Comparison of ENCODE assay signal across 8 mouse cellular contexts in the genomic region with DNA sequence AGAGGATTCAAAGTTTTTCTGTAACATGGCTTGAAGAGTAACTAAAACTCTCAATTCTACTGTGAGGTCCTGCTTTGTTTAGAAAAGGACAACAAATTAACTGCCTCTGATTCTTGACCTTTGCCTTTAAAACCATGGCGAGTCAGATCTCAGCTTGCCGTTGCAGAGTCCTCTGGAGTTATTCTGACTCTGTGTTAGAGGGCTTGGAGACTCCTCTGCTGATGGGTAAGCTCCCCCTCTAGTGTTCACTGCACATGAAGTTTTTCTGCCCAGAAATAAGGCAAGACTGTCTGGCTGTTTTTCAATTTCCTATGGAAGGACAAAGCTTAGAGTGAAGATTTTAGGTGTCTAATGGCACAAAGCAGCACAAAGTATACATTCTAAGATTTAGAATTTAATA.
DNase-seq lines count a peak whose midpoint lies in the region; ATAC-seq and TF ChIP-seq lines count a peak whose summit lies in the region.

No protein-coding gene starts in this region.

- TF ChIP-seq EP300 in heart, postnatal 0 days (IDR thresholded peaks at IDR 0.05; ENCODE audit: low read depth) = no peak

- no peaks in the 10 kb centered on the region for H3K4me1 ChIP-seq in heart, postnatal 0 days (ENCODE audit: control insufficient read depth, insufficient read depth)
- no peaks in the 10 kb centered on the region for H3K4me1 ChIP-seq in intestine, embryonic 16.5 days (ENCODE audit: control insufficient read depth, insufficient read depth, low read length)

- H3K27ac ChIP-seq in heart, postnatal 0 days (ENCODE audit: low read depth) = no peak overlapping the region
- H3K27ac ChIP-seq in intestine, embryonic 16.5 days (ENCODE audit: low read length) = no peak overlapping the region

- H3K4me2 ChIP-seq in heart, postnatal 0 days (ENCODE audit: low read depth, low read length) = no peak overlapping the region
- no peak overlapping the region for H3K4me2 ChIP-seq in intestine, embryonic 16.5 days (ENCODE audit: low read depth, low read length)

- H3K9ac ChIP-seq in heart, postnatal 0 days (replicated peaks; ENCODE audit: low read depth, low read length) = no peak overlapping the region
- H3K9ac ChIP-seq in intestine, embryonic 16.5 days (ENCODE audit: low read depth, low read length) = no peak overlapping the region

- peak; percentile 18 for DNase-seq in heart, postnatal 0 days (ENCODE audit: low spot score)
- DNase-seq in heart, adult 11 months = no peak
- DNase-seq in ES-CJ7 (ENCODE audit: low read depth, low spot score) = peak; percentile 34
- DNase-seq in embryo, embryonic 10 days (ENCODE audit: low spot score) = peak; percentile 77
- peak; percentile 30 for DNase-seq in kidney, postnatal 14 days
- DNase-seq in testis, postnatal 14 days (ENCODE audit: low spot score) = no peak
- DNase-seq in cerebellum, postnatal 25 days = no peak

- no peaks in the 10 kb centered on the region for H3K27me3 ChIP-seq in heart, postnatal 0 days (ENCODE audit: control insufficient read depth, insufficient read depth, low read length)
- H3K27me3 ChIP-seq in intestine, embryonic 16.5 days (replicated peaks; ENCODE audit: control insufficient read depth, insufficient read depth, low read length) = no peaks in the 10 kb centered on the region

- ATAC-seq in heart, postnatal 0 days (ENCODE audit: insufficient read depth, low read depth) = no peak
- ATAC-seq in intestine, embryonic 16.5 days = no peak

- no peaks in the 10 kb centered on the region for H3K36me3 ChIP-seq in heart, postnatal 0 days (replicated peaks; ENCODE audit: control insufficient read depth, insufficient read depth, low read length)
- no peaks in the 10 kb centered on the region for H3K36me3 ChIP-seq in intestine, embryonic 16.5 days (ENCODE audit: control insufficient read depth, insufficient read depth, low read length)

- no peaks in the 10 kb centered on the region for H3K9me3 ChIP-seq in heart, postnatal 0 days (replicated peaks; ENCODE audit: control insufficient read depth, low read length)
- no peaks in the 10 kb centered on the region for H3K9me3 ChIP-seq in intestine, embryonic 16.5 days (ENCODE audit: control insufficient read depth, low read length)

- peak; percentile 34 for TF ChIP-seq CTCF in heart, postnatal 0 days (IDR thresholded peaks at IDR 0.05; ENCODE audit: low read depth)

- 5% methylated on average over 2 of the region's 2 CpGs for WGBS in heart, postnatal 0 days
- WGBS in intestine, embryonic 16.5 days = 5% methylated on average over 2 of the region's 2 CpGs

- H3K4me3 ChIP-seq in heart, postnatal 0 days (ENCODE audit: low read depth, low read length) = no peak overlapping the region
- H3K4me3 ChIP-seq in intestine, embryonic 16.5 days (ENCODE audit: low read length) = no peak overlapping the region

Comparison
In these comparisons a context has a peak if more than half of its experiments do, and no peak if none do; other contexts are left out.
1. DNase-seq: peak in heart, postnatal 0 days (single experiment), ES-CJ7 (single experiment), embryo, embryonic 10 days (single experiment) and kidney, postnatal 14 days (single experiment); none in heart, adult 11 months (single experiment), testis, postnatal 14 days (single experiment) and cerebellum, postnatal 25 days (0 of 2).